Mouse (Mus musculus): ENCODE measurements around the gene Rad54l2. TPM values are rescaled to one million over a fixed set of nuclear protein-coding genes. Genes with fewer than 3 reads are reported as not detected.

The Rad54l2 gene
- polyA plus RNA-seq, 1 experiment from 2014 or later, result 3.9 TPM

- no peak overlapping the region for H3K4me2 ChIP-seq
- no peaks in the 10 kb centered on the region for H3K9me3 ChIP-seq (replicated peaks)
- no peak overlapping the region for H3K4me3 ChIP-seq
- WGBS, result 0% methylated on average over 1 of the region's 1 CpGs
- ATAC-seq (ENCODE audit: insufficient number of reproducible peaks, low FRiP score), result peak; percentile 60; the same call in 1 of the 2 replicates
- no peak overlapping the region for H3K27ac ChIP-seq (ENCODE audit: poor library complexity, severe bottlenecking)
- H3K4me1 ChIP-seq (replicated peaks), result peaks cover 14% of the 10 kb centered on the region
- peaks cover 53% of the 10 kb centered on the region for H3K36me3 ChIP-seq
- H3K27me3 ChIP-seq (replicated peaks), result no peaks in the 10 kb centered on the region
- H3K9ac ChIP-seq, result no peak overlapping the region
Observed at GRCm38 (mm10) chr9:106675480-106675879, 113.5 kb downstream of the Rad54l2 start.

GRCm38 (mm10) chr9:106673860-106674259 is 115.1 kb downstream of the Rad54l2 start:
- Histone ChIP-seq H3K4me3 (no peak overlapping the region), H3K4me1 (replicated peaks) (peaks cover 14% of the 10 kb centered on the region), H3K27me3 (replicated peaks) (no peaks in the 10 kb centered on the region), H3K36me3 (peaks cover 54% of the 10 kb centered on the region), H3K27ac (ENCODE audit: poor library complexity, severe bottlenecking) (no peak overlapping the region), H3K9me3 (replicated peaks) (no peaks in the 10 kb centered on the region), H3K4me2 (no peak overlapping the region), H3K9ac (no peak overlapping the region)
- WGBS, result 83% methylated on average over 2 of the region's 2 CpGs
- no peak for ATAC-seq (ENCODE audit: insufficient number of reproducible peaks, low FRiP score)

GRCm38 (mm10) chr9:106664856-106665255 is 124.1 kb downstream of the Rad54l2 start:
- peaks cover 79% of the 10 kb centered on the region for H3K36me3 ChIP-seq
- 82% methylated on average over 6 of the region's 6 CpGs for WGBS
- H3K4me3 ChIP-seq, result no peak overlapping the region

GRCm38 (mm10) chr9:106664433-106664832 is 124.6 kb downstream of the Rad54l2 start:
- H3K4me3 ChIP-seq, result no peak overlapping the region
- H3K4me1 ChIP-seq (replicated peaks), result peaks cover 26% of the 10 kb centered on the region
- H3K27ac ChIP-seq (ENCODE audit: poor library complexity, severe bottlenecking), result no peak overlapping the region
- no peaks in the 10 kb centered on the region for H3K9me3 ChIP-seq (replicated peaks)
- H3K36me3 ChIP-seq, result peaks cover 79% of the 10 kb centered on the region
- no peak overlapping the region for H3K4me2 ChIP-seq
- H3K9ac ChIP-seq, result no peak overlapping the region
- H3K27me3 ChIP-seq (replicated peaks), result no peaks in the 10 kb centered on the region
- 76% methylated on average over 4 of the region's 4 CpGs for WGBS
- no peak for ATAC-seq (ENCODE audit: insufficient number of reproducible peaks, low FRiP score)

More at GRCm38 (mm10) chr9:106664856-106665255, 124.1 kb downstream of the Rad54l2 start:
- H3K9me3 ChIP-seq (replicated peaks), result no peaks in the 10 kb centered on the region
- H3K9ac ChIP-seq, result no peak overlapping the region
- no peak overlapping the region for H3K4me2 ChIP-seq
- no peaks in the 10 kb centered on the region for H3K27me3 ChIP-seq (replicated peaks)
- peaks cover 26% of the 10 kb centered on the region for H3K4me1 ChIP-seq (replicated peaks)
- no peak for ATAC-seq (ENCODE audit: insufficient number of reproducible peaks, low FRiP score)
- no peak overlapping the region for H3K27ac ChIP-seq (ENCODE audit: poor library complexity, severe bottlenecking)

GRCm38 (mm10) chr9:106663200-106663599 is 125.8 kb downstream of the Rad54l2 start:
- Histone ChIP-seq H3K27me3 (replicated peaks) (no peaks in the 10 kb centered on the region), H3K27ac (ENCODE audit: poor library complexity, severe bottlenecking) (no peak overlapping the region), H3K4me2 (no peak overlapping the region), H3K4me1 (replicated peaks) (peaks cover 26% of the 10 kb centered on the region), H3K9me3 (replicated peaks) (no peaks in the 10 kb centered on the region), H3K4me3 (no peak overlapping the region), H3K36me3 (peaks cover 79% of the 10 kb centered on the region), H3K9ac (no peak overlapping the region)
- WGBS, result 45% methylated on average over 6 of the region's 6 CpGs
- ATAC-seq (ENCODE audit: insufficient number of reproducible peaks, low FRiP score), result peak; percentile 41; the same call in 1 of the 2 replicates

GRCm38 (mm10) chr9:106659935-106660334 is 129.1 kb downstream of the Rad54l2 start:
- H3K9me3 ChIP-seq (replicated peaks), result no peaks in the 10 kb centered on the region
- peaks cover 21% of the 10 kb centered on the region for H3K27me3 ChIP-seq (replicated peaks)
- H3K36me3 ChIP-seq, result peaks cover 52% of the 10 kb centered on the region
- 69% methylated on average over 1 of the region's 1 CpGs for WGBS
- ATAC-seq (ENCODE audit: insufficient number of reproducible peaks, low FRiP score), result no peak
- H3K4me2 ChIP-seq, result no peak overlapping the region
- H3K9ac ChIP-seq, result no peak overlapping the region
- H3K4me3 ChIP-seq, result no peak overlapping the region
- H3K4me1 ChIP-seq (replicated peaks), result peaks cover 37% of the 10 kb centered on the region
- H3K27ac ChIP-seq (ENCODE audit: poor library complexity, severe bottlenecking), result no peak overlapping the region

GRCm38 (mm10) chr9:106659441-106659840 is 129.6 kb downstream of the Rad54l2 start:
- Histone ChIP-seq H3K4me3 (no peak overlapping the region), H3K4me1 (replicated peaks) (peaks cover 37% of the 10 kb centered on the region), H3K27ac (ENCODE audit: poor library complexity, severe bottlenecking) (no peak overlapping the region), H3K9ac (no peak overlapping the region), H3K36me3 (peaks cover 51% of the 10 kb centered on the region), H3K27me3 (replicated peaks) (peaks cover 26% of the 10 kb centered on the region), H3K9me3 (replicated peaks) (no peaks in the 10 kb centered on the region), H3K4me2 (no peak overlapping the region)
- no peak for ATAC-seq (ENCODE audit: insufficient number of reproducible peaks, low FRiP score)
- WGBS, result 76% methylated on average over 7 of the region's 7 CpGs

- H3K9ac ChIP-seq, result no peak overlapping the region
- H3K36me3 ChIP-seq, result peaks cover 47% of the 10 kb centered on the region
- ATAC-seq (ENCODE audit: insufficient number of reproducible peaks, low FRiP score), result no peak
- no peaks in the 10 kb centered on the region for H3K9me3 ChIP-seq (replicated peaks)
- no peak overlapping the region for H3K4me3 ChIP-seq
- H3K4me1 ChIP-seq (replicated peaks), result peaks cover 20% of the 10 kb centered on the region
- WGBS, result 21% methylated on average over 5 of the region's 5 CpGs
- H3K27ac ChIP-seq (ENCODE audit: poor library complexity, severe bottlenecking), result no peak overlapping the region
- H3K4me2 ChIP-seq, result no peak overlapping the region
- peaks cover 42% of the 10 kb centered on the region for H3K27me3 ChIP-seq (replicated peaks)
Observed at GRCm38 (mm10) chr9:106657592-106657991, 131.4 kb downstream of the Rad54l2 start.

GRCm38 (mm10) chr9:106656820-106657219 is 132.2 kb downstream of the Rad54l2 start:
- Histone ChIP-seq H3K36me3 (peaks cover 39% of the 10 kb centered on the region), H3K4me3 (no peak overlapping the region), H3K9me3 (replicated peaks) (no peaks in the 10 kb centered on the region), H3K9ac (no peak overlapping the region), H3K27me3 (replicated peaks) (peaks cover 46% of the 10 kb centered on the region), H3K4me2 (no peak overlapping the region), H3K4me1 (replicated peaks) (peaks cover 20% of the 10 kb centered on the region), H3K27ac (ENCODE audit: poor library complexity, severe bottlenecking) (no peak overlapping the region)
- 24% methylated on average over 5 of the region's 5 CpGs for WGBS
- no peak for ATAC-seq (ENCODE audit: insufficient number of reproducible peaks, low FRiP score)

- peaks cover 46% of the 10 kb centered on the region for H3K27me3 ChIP-seq (replicated peaks)
- H3K36me3 ChIP-seq, result peaks cover 32% of the 10 kb centered on the region
- peaks cover 13% of the 10 kb centered on the region for H3K4me1 ChIP-seq (replicated peaks)
- 2% methylated on average over 34 of the region's 44 CpGs for WGBS
- no peak within 1 kb of the TSS for H3K9ac ChIP-seq
- H3K27ac ChIP-seq (ENCODE audit: poor library complexity, severe bottlenecking), result no peak within 1 kb of the TSS
- peak within 1 kb of the TSS; percentile 76 for H3K4me2 ChIP-seq
- ATAC-seq (ENCODE audit: insufficient number of reproducible peaks, low FRiP score), result peak; percentile 73; the same call in 1 of the 2 replicates
- H3K9me3 ChIP-seq (replicated peaks), result no peaks in the 10 kb centered on the region
- peak within 1 kb of the TSS; percentile 41 for H3K4me3 ChIP-seq
Observed at GRCm38 (mm10) chr9:106655884-106656720, 132.9 kb downstream of the Rad54l2 start, which contains the start of gene Grm2. TSS of gene Grm2 (minus strand) at chr9:106656082.

GRCm38 (mm10) chr9:106652720-106653119 is 136.3 kb downstream of the Rad54l2 start:
- H3K9ac ChIP-seq, result no peak overlapping the region
- H3K4me1 ChIP-seq (replicated peaks), result peaks cover 11% of the 10 kb centered on the region
- H3K4me3 ChIP-seq, result no peak overlapping the region
- ATAC-seq (ENCODE audit: insufficient number of reproducible peaks, low FRiP score), result no peak
- H3K4me2 ChIP-seq, result no peak overlapping the region
- 67% methylated on average over 1 of the region's 1 CpGs for WGBS
- H3K36me3 ChIP-seq, result no peaks in the 10 kb centered on the region
- H3K27me3 ChIP-seq (replicated peaks), result peaks cover 60% of the 10 kb centered on the region
- H3K27ac ChIP-seq (ENCODE audit: poor library complexity, severe bottlenecking), result no peak overlapping the region
- no peaks in the 10 kb centered on the region for H3K9me3 ChIP-seq (replicated peaks)

All from heart, embryonic 12.5 days (tissue).